Mouse (Mus musculus) neural tube, embryonic 11.5 days (tissue): ENCODE measurements at regions not wholly inside any gene's neighbourhood (a gene's known extent, or its start where the extent isn't known, plus 50 kb on each side); places are given as distances from the start of the nearest gene placed in this dataset.
A peak's percentile ranks its signal among the peaks of the same experiment; 100 is the strongest.

Experiments
- ATAC-seq: fragments of 200-750 bp; cut with Nextera tagmentation; 2 replicates; pipeline ENCODE4 v1.8.0; 2017; ENCODE audit warnings: moderate number of reproducible peaks, mild to moderate bottlenecking, moderate TSS enrichment, moderate library complexity; ENCODE audit not compliant: insufficient read depth, low FRiP score, low TSS enrichment
- DNase-seq: peaks from one replicate; pipeline ENCODE4 v3.0.0-alpha.2; 2015; ENCODE audit warnings: low spot score
- H3K27ac ChIP-seq: fragments of 300-500 bp; sonication (generic); 2 replicates; pipeline ENCODE4 v1.5.1; 2014; ENCODE audit warnings: low read depth, mild to moderate bottlenecking, low read length
- H3K27me3 ChIP-seq: fragments of 300-500 bp; sonication (generic); 2 replicates; pipeline ENCODE4 v1.6.1; 2014; ENCODE audit warnings: mild to moderate bottlenecking, low read length, mixed read lengths; ENCODE audit not compliant: control insufficient read depth, insufficient read depth
- H3K36me3 ChIP-seq: fragments of 300-500 bp; sonication (generic); 2 replicates; pipeline ENCODE4 v1.6.1; 2014; ENCODE audit warnings: mild to moderate bottlenecking, low read length, moderate library complexity, mixed read lengths; ENCODE audit not compliant: control insufficient read depth, insufficient read depth
- H3K4me1 ChIP-seq: fragments of 300-500 bp; sonication (generic); 2 replicates; pipeline ENCODE4 v1.6.1; 2014; ENCODE audit warnings: low read length, mixed read lengths; ENCODE audit not compliant: control insufficient read depth, insufficient read depth
- H3K4me2 ChIP-seq: fragments of 300-500 bp; sonication (generic); 2 replicates; pipeline ENCODE4 v1.6.1; 2014; ENCODE audit warnings: low read depth, mild to moderate bottlenecking, moderate library complexity
- H3K4me3 ChIP-seq: fragments of 300-500 bp; sonication (generic); 2 replicates; pipeline ENCODE4 v1.5.1; 2014; ENCODE audit warnings: low read depth, low read length
- H3K9ac ChIP-seq: fragments of 300-500 bp; sonication (generic); 2 replicates; pipeline ENCODE4 v1.6.1; 2014; ENCODE audit warnings: mild to moderate bottlenecking, low read length
- H3K9me3 ChIP-seq: fragments of 300-500 bp; sonication (generic); 2 replicates; pipeline ENCODE4 v1.6.1; 2016; ENCODE audit warnings: low read length; ENCODE audit not compliant: control insufficient read depth
- WGBS: fragments of 180-500 bp; shearing (Covaris S2); extraction: QIAGEN DNeasy Blood & Tissue Kit; methylation state at CpG from one replicate; pipeline ENCODE4 v1.1.7; 2014; 5-methylcytosine and 5-hydroxymethylcytosine counted together

DNA sequence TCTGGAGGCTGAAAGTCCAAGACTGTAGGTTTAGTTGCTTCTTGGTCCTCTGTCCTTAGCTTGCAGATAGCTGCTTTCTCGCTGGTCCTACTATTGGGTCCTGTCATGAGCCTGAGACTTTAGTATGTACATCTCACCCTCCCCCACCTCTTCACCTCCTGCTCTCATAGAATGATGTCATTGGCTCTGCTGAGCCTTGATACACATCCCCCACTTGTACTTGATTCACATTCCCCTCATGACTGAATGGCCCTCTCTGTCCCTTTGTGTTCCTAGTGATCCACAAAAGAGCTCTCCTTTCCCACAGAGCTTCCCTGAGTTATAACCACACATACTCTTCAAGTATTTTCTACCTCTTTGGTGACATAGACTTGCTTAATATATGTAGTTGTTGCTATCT lies 201.5 kb upstream of the Rad23b start:
- Histone ChIP-seq H3K4me3 (no peak overlapping the region), H3K36me3 (no peaks in the 10 kb centered on the region), H3K9me3 (no peaks in the 10 kb centered on the region), H3K27me3 (no peaks in the 10 kb centered on the region), H3K4me2 (no peak overlapping the region), H3K4me1 (no peaks in the 10 kb centered on the region), H3K9ac (no peak overlapping the region), H3K27ac (no peak overlapping the region)
- 80% methylated on average over 1 of the region's 1 CpGs for WGBS
- DNase-seq: peak; percentile 22
- peak; percentile 48; the same call in 1 of the 2 replicates for ATAC-seq

DNA sequence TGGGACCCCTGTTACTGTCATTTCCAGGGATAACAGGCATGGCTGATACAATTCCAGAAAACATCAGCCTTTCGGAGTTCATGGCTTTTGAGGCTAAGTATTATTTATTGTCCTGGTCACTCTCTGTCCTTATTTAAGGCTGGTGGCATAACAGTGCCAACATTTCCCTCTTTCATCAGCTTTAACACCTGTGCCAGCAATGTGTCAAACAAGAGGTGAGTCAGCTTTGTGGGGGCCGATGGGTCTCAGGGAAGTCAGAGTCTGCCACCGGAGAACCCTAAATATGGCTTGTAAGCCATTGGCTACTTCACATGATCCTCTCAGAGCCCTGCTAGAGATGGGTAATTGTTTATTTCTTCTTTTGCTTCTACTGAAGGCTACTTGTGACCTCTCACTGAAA lies 195.3 kb upstream of the Rad23b start:
- ATAC-seq (no peak), DNase-seq (no peak)
- Histone ChIP-seq H3K4me2 (no peak overlapping the region), H3K27ac (no peak overlapping the region), H3K9me3 (no peaks in the 10 kb centered on the region), H3K4me3 (no peak overlapping the region), H3K9ac (no peak overlapping the region), H3K36me3 (no peaks in the 10 kb centered on the region), H3K4me1 (no peaks in the 10 kb centered on the region), H3K27me3 (no peaks in the 10 kb centered on the region)
- WGBS: 89% methylated on average over 3 of the region's 3 CpGs

DNA sequence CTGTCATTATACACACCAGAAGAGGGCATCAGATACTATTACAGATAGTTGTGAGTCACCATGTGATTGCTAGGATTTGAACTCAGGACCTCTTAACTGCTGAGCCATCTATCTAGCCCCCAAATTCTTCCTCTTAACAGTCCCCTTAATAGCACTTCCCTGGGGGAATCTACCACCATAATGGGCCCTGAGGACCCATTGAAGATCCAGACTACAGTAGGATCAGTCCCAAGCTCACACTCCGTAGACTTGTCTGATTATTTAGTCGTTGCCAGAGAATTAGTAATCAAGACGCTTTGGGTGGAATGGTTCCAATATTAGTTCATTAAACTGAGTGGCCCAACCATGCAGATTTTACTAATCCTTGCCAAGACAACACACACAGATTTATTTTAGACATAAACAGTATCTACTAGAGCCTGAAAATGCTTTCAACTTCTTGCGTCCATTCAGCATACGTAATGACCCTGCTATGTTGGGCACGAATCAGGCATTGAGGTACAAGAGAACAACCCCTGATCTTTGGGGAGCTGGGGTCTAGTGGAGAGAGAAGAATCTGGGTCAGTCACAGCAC lies 191.6 kb upstream of the Rad23b start:
- Histone ChIP-seq H3K4me2 (no peak overlapping the region), H3K4me1 (no peaks in the 10 kb centered on the region), H3K36me3 (no peaks in the 10 kb centered on the region), H3K27me3 (no peaks in the 10 kb centered on the region), H3K27ac (no peak overlapping the region), H3K9me3 (no peaks in the 10 kb centered on the region), H3K4me3 (no peak overlapping the region), H3K9ac (no peak overlapping the region)
- ATAC-seq (no peak), DNase-seq (no peak)
- WGBS: 92% methylated on average over 6 of the region's 6 CpGs

- H3K36me3 ChIP-seq: no peaks in the 10 kb centered on the region
- no peak overlapping the region for H3K27ac ChIP-seq
- no peaks in the 10 kb centered on the region for H3K4me1 ChIP-seq
- no peak for DNase-seq
- no peaks in the 10 kb centered on the region for H3K9me3 ChIP-seq
- WGBS: 87% methylated on average over 6 of the region's 6 CpGs
- ATAC-seq: no peak
- no peak overlapping the region for H3K4me3 ChIP-seq
- H3K9ac ChIP-seq: no peak overlapping the region
- H3K27me3 ChIP-seq: no peaks in the 10 kb centered on the region
- no peak overlapping the region for H3K4me2 ChIP-seq
Measured at GRCm38 (mm10) chr4:55166266-55166665, 183.6 kb upstream of the Rad23b start.

DNA sequence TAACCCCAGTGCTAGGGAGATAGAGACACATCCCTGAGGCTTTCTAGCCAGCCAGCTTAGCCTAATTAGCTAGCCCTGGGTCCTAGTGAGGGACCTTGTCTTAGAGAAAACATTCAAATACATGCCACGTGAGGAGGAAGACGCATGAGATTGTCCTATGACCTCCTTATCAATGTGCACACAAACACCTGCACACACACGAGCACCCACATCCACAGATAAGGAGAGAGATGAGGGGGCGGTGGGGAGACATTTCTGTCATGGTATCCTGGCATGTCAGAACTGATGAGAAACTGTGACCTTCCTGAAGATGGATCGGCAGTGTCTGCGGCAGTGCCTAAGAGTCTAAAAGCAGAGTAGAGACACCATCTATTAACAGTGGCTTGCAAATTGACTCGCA lies 180.8 kb upstream of the Rad23b start:
- H3K27ac ChIP-seq: no peak overlapping the region
- no peaks in the 10 kb centered on the region for H3K9me3 ChIP-seq
- 83% methylated on average over 7 of the region's 7 CpGs for WGBS
- no peak for ATAC-seq
- no peaks in the 10 kb centered on the region for H3K4me1 ChIP-seq
- H3K9ac ChIP-seq: no peak overlapping the region
- H3K36me3 ChIP-seq: no peaks in the 10 kb centered on the region
- no peak overlapping the region for H3K4me3 ChIP-seq
- no peak overlapping the region for H3K4me2 ChIP-seq
- H3K27me3 ChIP-seq: no peaks in the 10 kb centered on the region
- no peak for DNase-seq

DNA sequence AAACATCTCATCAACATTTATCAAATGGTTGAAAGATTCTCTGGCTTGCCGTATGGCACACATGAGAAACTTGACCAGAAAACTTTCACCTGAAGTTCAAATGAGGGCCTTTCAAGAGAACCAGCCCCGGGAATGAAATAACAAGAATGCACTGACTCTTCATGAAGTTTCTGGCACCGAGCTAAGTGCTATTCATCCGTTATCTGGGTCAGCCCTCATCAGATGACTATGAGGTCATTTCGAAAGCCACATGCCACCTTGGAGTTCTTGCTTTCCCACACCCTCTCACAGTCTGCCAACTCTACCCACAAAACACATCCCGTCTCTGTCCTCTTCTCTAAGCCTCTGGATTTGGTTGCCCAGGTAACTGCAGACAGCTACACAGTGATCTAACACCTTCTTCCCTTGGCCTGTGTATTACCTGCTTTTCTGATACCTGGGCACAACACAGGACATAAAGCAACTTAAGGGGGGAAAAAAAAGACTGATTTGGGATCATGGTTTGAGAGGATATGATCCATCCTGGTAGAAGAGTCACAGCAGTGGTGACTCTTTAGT lies 177.4 kb upstream of the Rad23b start:
- 91% methylated on average over 6 of the region's 6 CpGs for WGBS
- no peaks in the 10 kb centered on the region for H3K36me3 ChIP-seq
- DNase-seq (no peak), ATAC-seq (no peak)
- no peak overlapping the region for H3K9ac ChIP-seq
- H3K4me2 ChIP-seq: no peak overlapping the region
- no peak overlapping the region for H3K27ac ChIP-seq
- no peaks in the 10 kb centered on the region for H3K9me3 ChIP-seq
- no peaks in the 10 kb centered on the region for H3K27me3 ChIP-seq
- no peak overlapping the region for H3K4me3 ChIP-seq
- H3K4me1 ChIP-seq: no peaks in the 10 kb centered on the region

DNA sequence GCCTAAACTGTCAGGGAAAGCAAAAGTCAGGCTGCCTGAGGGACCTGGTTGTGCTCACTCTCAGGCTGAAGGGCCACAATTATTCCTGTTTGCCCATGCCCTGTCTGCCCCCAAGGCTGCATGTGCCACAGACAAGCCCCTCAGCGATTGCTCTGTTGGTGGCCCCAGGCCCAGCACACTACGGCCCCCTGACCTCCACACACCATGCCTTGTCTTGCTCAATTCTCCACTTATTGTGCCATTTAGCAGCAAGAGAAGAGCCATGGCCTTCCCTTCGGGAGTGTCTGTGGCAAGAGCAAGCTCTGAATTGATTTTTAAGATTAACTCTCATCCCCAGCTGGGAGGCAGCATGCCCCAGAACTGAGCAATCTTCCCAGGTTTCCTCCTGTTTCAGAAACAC lies 173.8 kb upstream of the Rad23b start:
- ATAC-seq: no peak

DNA sequence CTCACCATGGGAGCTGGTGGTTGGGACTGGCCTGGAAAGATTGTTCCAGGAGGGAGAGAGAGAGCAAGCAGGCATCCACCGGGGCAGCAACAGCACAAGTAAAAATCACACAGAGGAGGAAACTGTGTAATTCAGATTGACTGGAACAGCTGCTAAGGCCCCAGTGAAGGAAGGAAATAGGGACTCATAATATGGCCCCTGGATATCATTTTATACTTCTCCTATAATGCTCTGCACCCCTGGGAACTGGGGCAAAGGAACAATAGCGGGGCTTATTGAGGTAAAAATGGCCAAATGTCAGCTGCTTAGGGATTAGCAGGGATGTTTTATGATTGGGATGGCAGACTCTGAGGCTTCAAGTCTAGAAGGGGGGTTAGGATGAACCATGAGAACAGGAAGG lies 170.4 kb upstream of the Rad23b start:
- Histone ChIP-seq H3K9ac (no peak overlapping the region), H3K4me2 (no peak overlapping the region), H3K9me3 (no peaks in the 10 kb centered on the region), H3K4me3 (no peak overlapping the region), H3K4me1 (no peaks in the 10 kb centered on the region), H3K27ac (no peak overlapping the region), H3K36me3 (no peaks in the 10 kb centered on the region), H3K27me3 (no peaks in the 10 kb centered on the region)
- WGBS: 66% methylated on average over 2 of the region's 2 CpGs
- no peak for DNase-seq
- no peak for ATAC-seq

More for the DNA sequence above, 173.8 kb upstream of the Rad23b start:
- no peak overlapping the region for H3K9ac ChIP-seq
- no peak overlapping the region for H3K4me3 ChIP-seq
- H3K4me2 ChIP-seq: no peak overlapping the region
- no peaks in the 10 kb centered on the region for H3K4me1 ChIP-seq
- H3K27ac ChIP-seq: no peak overlapping the region
- no peaks in the 10 kb centered on the region for H3K9me3 ChIP-seq
- H3K27me3 ChIP-seq: no peaks in the 10 kb centered on the region
- 77% methylated on average over 3 of the region's 3 CpGs for WGBS
- H3K36me3 ChIP-seq: no peaks in the 10 kb centered on the region
- DNase-seq: no peak

- Histone ChIP-seq H3K36me3 (no peaks in the 10 kb centered on the region), H3K9me3 (no peaks in the 10 kb centered on the region), H3K4me3 (no peak overlapping the region), H3K9ac (no peak overlapping the region), H3K4me1 (no peaks in the 10 kb centered on the region), H3K4me2 (no peak overlapping the region), H3K27me3 (no peaks in the 10 kb centered on the region), H3K27ac (no peak overlapping the region)
- DNase-seq: no peak
- no peak for ATAC-seq
- 59% methylated on average over 3 of the region's 3 CpGs for WGBS
Measured at GRCm38 (mm10) chr4:55183519-55183918, 166.3 kb upstream of the Rad23b start.
